Mouse (Mus musculus) gastrocnemius, postnatal 10 days (tissue): ENCODE results near the gene Gtf2a2. TPM values are rescaled to one million over a fixed set of nuclear protein-coding genes. Genes with fewer than 3 reads are reported as not detected.
"Not testable (repeated sequence)": the region's sequence is repeated elsewhere in the genome, so short reads cannot be mapped to it uniquely, and the experiment has no call there.

Source experiments
- DNase-seq: peaks from one replicate; pipeline ENCODE4 v3.0.0; 2021; ENCODE audit warnings: mixed read lengths
- total RNA-seq, 2 experiments: library from RNA; stranded (reverse); gene quantifications; 2 replicates each; pipeline ENCODE4 v1.2.3; 2021

Gene Gtf2a2
- total RNA-seq, 2 experiments from 2014 or later, result 58.5 to 62.1 TPM

GRCm38 (mm10) chr9:70018879-70019278 lies 6.5 kb downstream of the Gtf2a2 start:
- no peak for DNase-seq

- no peak for DNase-seq
These were observed 9.3 kb downstream of the Gtf2a2 start for GRCm38 (mm10) chr9:70021610-70022009.

- DNase-seq, result no peak
These were observed 9.7 kb downstream of the Gtf2a2 start for GRCm38 (mm10) chr9:70022083-70022482.

GRCm38 (mm10) chr9:70023615-70024014 lies 11.3 kb downstream of the Gtf2a2 start:
- not testable (repeated sequence) for DNase-seq

- DNase-seq, result no peak
These were observed 12.3 kb downstream of the Gtf2a2 start for GRCm38 (mm10) chr9:70024648-70025047.

GRCm38 (mm10) chr9:70025365-70026012 lies 13.1 kb downstream of the Gtf2a2 start:
- no peak for DNase-seq

GRCm38 (mm10) chr9:70032167-70032566 lies 19.8 kb downstream of the Gtf2a2 start:
- DNase-seq, result no peak

- no peak for DNase-seq
These were observed 20.7 kb downstream of the Gtf2a2 start for GRCm38 (mm10) chr9:70033056-70033455.

GRCm38 (mm10) chr9:70034702-70035101 lies 22.4 kb downstream of the Gtf2a2 start:
- no peak for DNase-seq

GRCm38 (mm10) chr9:70036646-70037045 lies 24.3 kb downstream of the Gtf2a2 start:
- no peak for DNase-seq

- DNase-seq, result no peak
These were observed 25.6 kb downstream of the Gtf2a2 start, which contains the start of gene Gcnt3 for GRCm38 (mm10) chr9:70037988-70038387. Gcnt3 (minus strand) TSS chr9:70038088.

GRCm38 (mm10) chr9:70039597-70040385 lies 27.4 kb downstream of the Gtf2a2 start:
- no peak for DNase-seq

GRCm38 (mm10) chr9:70040570-70040969 lies 28.2 kb downstream of the Gtf2a2 start:
- no peak for DNase-seq

GRCm38 (mm10) chr9:70042137-70042536 lies 29.8 kb downstream of the Gtf2a2 start:
- DNase-seq, result no peak

GRCm38 (mm10) chr9:70042935-70043334 lies 30.6 kb downstream of the Gtf2a2 start:
- no peak for DNase-seq

- no peak for DNase-seq
These were observed 32.5 kb downstream of the Gtf2a2 start for GRCm38 (mm10) chr9:70044865-70045264.

GRCm38 (mm10) chr9:70046255-70046654 lies 33.9 kb downstream of the Gtf2a2 start:
- no peak for DNase-seq

- DNase-seq, result no peak
These were observed 35.5 kb downstream of the Gtf2a2 start for GRCm38 (mm10) chr9:70047839-70048238.

GRCm38 (mm10) chr9:70048280-70048679 lies 35.9 kb downstream of the Gtf2a2 start:
- no peak for DNase-seq

GRCm38 (mm10) chr9:70048751-70049415 lies 36.5 kb downstream of the Gtf2a2 start:
- peak; percentile 57 for DNase-seq

GRCm38 (mm10) chr9:70049416-70049783 lies 37.0 kb downstream of the Gtf2a2 start:
- peak; percentile 6 for DNase-seq

- DNase-seq, result no peak
These were observed 37.5 kb downstream of the Gtf2a2 start for GRCm38 (mm10) chr9:70049839-70050238.

- DNase-seq, result no peak
These were observed 40.4 kb downstream of the Gtf2a2 start for GRCm38 (mm10) chr9:70052730-70053129.
